Mouse (Mus musculus) C2C12 (cell line): ENCODE data around the gene Csnk2b.

Experiments
- CEBPB ChIP-seq: IDR thresholded peaks from one replicate; pipeline ENCODE4 v1.6.1; 2011; ENCODE audit warnings: low read depth, mild to moderate bottlenecking, control low read depth, moderate library complexity
- CTCF ChIP-seq: IDR thresholded peaks from one replicate; pipeline ENCODE4 v1.5.1; 2011; ENCODE audit not compliant: control insufficient read depth, insufficient read depth, insufficient read length
- MYOD1 ChIP-seq: IDR thresholded peaks from one replicate; pipeline ENCODE4 v1.6.1; 2011; ENCODE audit warnings: low read depth; ENCODE audit not compliant: control insufficient read depth, insufficient read length
- MYOG ChIP-seq: IDR thresholded peaks from one replicate; pipeline ENCODE4 v1.6.1; 2011; ENCODE audit not compliant: control insufficient read depth, insufficient read length; ENCODE audit errors: extremely low read depth
- USF1 ChIP-seq: IDR thresholded peaks from one replicate; pipeline ENCODE4 v1.6.1; 2011; ENCODE audit warnings: low read depth, mild to moderate bottlenecking, control low read depth, moderate library complexity

GRCm38 (mm10) chr17:35161421-35161820 lies 39.6 kb upstream of the Csnk2b start:
- TF ChIP-seq USF1 (no peak), CTCF (no peak), MYOD1 (no peak), MYOG (no peak), CEBPB (no peak)
